Mouse (Mus musculus): Measurements from ENCODE around the gene Ntf3. TPM values are rescaled to one million over a fixed set of nuclear protein-coding genes. Genes with fewer than 3 reads are reported as not detected.

Ntf3 gene
- polyA plus RNA-seq, 1 experiment from 2014 or later = 18.9 TPM

DNA sequence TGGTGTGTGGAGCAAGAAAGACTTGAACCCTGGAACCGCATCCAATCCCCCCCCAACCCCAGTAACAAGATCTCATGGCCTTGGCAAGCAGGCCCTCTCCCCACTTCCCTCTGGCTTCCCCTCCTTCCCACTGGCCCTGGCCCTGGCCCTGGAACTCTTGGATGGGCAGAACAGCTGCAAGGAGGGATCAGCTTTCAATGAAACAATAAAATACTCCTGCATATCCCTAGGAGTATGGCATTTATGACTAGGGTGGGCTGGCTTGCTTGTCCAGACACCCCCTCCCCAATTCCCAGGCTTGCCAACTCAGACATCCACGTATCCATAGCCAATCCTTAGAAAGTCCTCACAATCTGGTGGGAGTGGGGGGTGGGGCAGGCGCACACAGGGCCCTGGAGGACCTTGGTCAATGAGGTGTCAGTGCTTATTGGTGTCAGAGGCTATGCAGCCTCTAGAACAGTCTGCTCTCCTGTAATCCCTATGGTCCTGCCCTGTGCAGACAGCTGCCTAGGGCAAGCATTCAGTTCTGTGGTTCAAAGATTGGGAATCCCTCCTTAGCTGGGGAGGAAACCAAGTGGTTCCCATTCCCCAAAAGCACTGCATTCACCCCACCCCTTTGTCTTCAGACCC lies 80.3 kb downstream of the Ntf3 start:
- 66% methylated on average over 3 of the region's 3 CpGs for WGBS
- ATAC-seq (ENCODE audit: insufficient number of reproducible peaks, low FRiP score, low TSS enrichment, low read depth) = peak; percentile 56; the same call in 1 of the 2 replicates
- H3K27me3 ChIP-seq = no peaks in the 10 kb centered on the region
- no peaks in the 10 kb centered on the region for H3K9me3 ChIP-seq (replicated peaks)
- no peak overlapping the region for H3K9ac ChIP-seq
- no peak overlapping the region for H3K4me2 ChIP-seq (replicated peaks)
- no peak overlapping the region for H3K27ac ChIP-seq (replicated peaks)
- no peaks in the 10 kb centered on the region for H3K36me3 ChIP-seq
- H3K4me1 ChIP-seq = no peaks in the 10 kb centered on the region
- H3K4me3 ChIP-seq (replicated peaks) = no peak overlapping the region

GRCm38 (mm10) chr6:126080531-126080930 lies 86.2 kb downstream of the Ntf3 start:
- Histone ChIP-seq H3K9me3 (replicated peaks) (no peaks in the 10 kb centered on the region), H3K27ac (replicated peaks) (no peak overlapping the region), H3K4me1 (no peaks in the 10 kb centered on the region; the same call in 1 of the 2 replicates), H3K4me2 (replicated peaks) (no peak overlapping the region), H3K27me3 (no peaks in the 10 kb centered on the region), H3K4me3 (replicated peaks) (no peak overlapping the region), H3K9ac (no peak overlapping the region), H3K36me3 (no peaks in the 10 kb centered on the region)
- ATAC-seq (ENCODE audit: insufficient number of reproducible peaks, low FRiP score, low TSS enrichment, low read depth) = no peak
- WGBS = 77% methylated on average over 3 of the region's 3 CpGs

- H3K9ac ChIP-seq = no peak overlapping the region
- ATAC-seq (ENCODE audit: insufficient number of reproducible peaks, low FRiP score, low TSS enrichment, low read depth) = no peak
- H3K4me2 ChIP-seq (replicated peaks) = no peak overlapping the region
- no peaks in the 10 kb centered on the region for H3K36me3 ChIP-seq
- H3K4me1 ChIP-seq = no peaks in the 10 kb centered on the region
- no peaks in the 10 kb centered on the region for H3K27me3 ChIP-seq
- H3K9me3 ChIP-seq (replicated peaks) = no peaks in the 10 kb centered on the region
- H3K4me3 ChIP-seq (replicated peaks) = no peak overlapping the region
- WGBS = 69% methylated on average over 3 of the region's 3 CpGs
- no peak overlapping the region for H3K27ac ChIP-seq (replicated peaks)
Measured at GRCm38 (mm10) chr6:126057706-126058105, 109.0 kb downstream of the Ntf3 start.

- H3K4me2 ChIP-seq (replicated peaks) = no peak overlapping the region
- H3K36me3 ChIP-seq = no peaks in the 10 kb centered on the region
- no peak overlapping the region for H3K4me3 ChIP-seq (replicated peaks)
- H3K4me1 ChIP-seq = no peaks in the 10 kb centered on the region
- no peak for ATAC-seq (ENCODE audit: insufficient number of reproducible peaks, low FRiP score, low TSS enrichment, low read depth)
- H3K9ac ChIP-seq = no peak overlapping the region
- WGBS = 83% methylated on average over 5 of the region's 5 CpGs
- H3K27me3 ChIP-seq = no peaks in the 10 kb centered on the region
- H3K27ac ChIP-seq (replicated peaks) = no peak overlapping the region
- no peaks in the 10 kb centered on the region for H3K9me3 ChIP-seq (replicated peaks)
Measured at GRCm38 (mm10) chr6:126053136-126053535, 113.6 kb downstream of the Ntf3 start.
